Mouse (Mus musculus) lung, adult 2 months (tissue): ENCODE results near the gene Rab8b.

Source experiments
- CTCF ChIP-seq: fragments of 200-500 bp; IDR thresholded peaks from 2 replicates; pipeline ENCODE4 v1.5.1; 2011; ENCODE audit warnings: mild to moderate bottlenecking, low read length, control low read depth; ENCODE audit not compliant: insufficient read depth
- POLR2A ChIP-seq: fragments of 200-500 bp; IDR thresholded peaks from 2 replicates; pipeline ENCODE4 v1.6.1; 2011; ENCODE audit warnings: low read depth, mild to moderate bottlenecking, control low read depth, low read length, borderline replicate concordance; ENCODE audit errors: extremely low read depth

DNA sequence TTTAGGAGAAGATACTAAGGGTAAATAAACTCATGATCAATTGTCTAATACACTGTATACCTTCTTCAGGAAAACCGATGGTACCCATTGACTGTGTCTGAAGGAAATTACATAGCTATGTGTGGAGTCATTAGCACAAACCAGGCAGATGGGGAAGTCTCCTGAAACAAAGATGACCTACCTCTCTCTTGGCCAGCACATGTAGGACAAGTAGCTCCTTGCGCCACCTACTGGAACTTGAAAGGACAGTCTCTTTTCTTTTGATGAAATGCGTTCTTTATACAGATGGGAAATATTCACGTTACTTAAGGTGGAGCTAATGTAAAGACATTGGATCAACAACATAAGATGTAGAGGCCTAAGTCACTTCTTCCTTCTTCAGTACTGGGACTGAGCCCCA, 19.3 kb upstream of the Rab8b start:
- no peak for TF ChIP-seq POLR2A
- TF ChIP-seq CTCF, result peak; percentile 66
